Comparison of ENCODE assay signal across 9 mouse cellular contexts in genomic region chr1:106883812-106884211, GRCm38 (mm10). TPM values are rescaled to one million over a fixed set of nuclear protein-coding genes. Genes with fewer than 3 reads are reported as not detected.
A peak's percentile ranks its signal among the peaks of the same experiment; 100 is the strongest.
DNase-seq lines count a peak whose midpoint lies in the region; ATAC-seq and TF ChIP-seq lines count a peak whose summit lies in the region.
"Had no signal": no experiment of that assay in that cellular context is flagged by ENCODE, and none has a peak within 500 bp of the region (broad histone marks: within the 10 kb centered on the region; RNA-seq: fewer than 3 reads in every experiment).

No protein-coding gene starts in this region.

- no peak overlapping the region for H3K4me2 ChIP-seq in midbrain, embryonic 14.5 days (ENCODE audit: low read length)

- WGBS in heart, adult 2 months, result 1% methylated on average over 2 of the region's 2 CpGs
- 3% methylated on average over 2 of the region's 2 CpGs for WGBS in midbrain, embryonic 14.5 days
- WGBS in midbrain, embryonic 10.5 days, result 8% methylated on average over 2 of the region's 2 CpGs

- TF ChIP-seq POLR2A in heart, adult 2 months (IDR thresholded peaks at IDR 0.05; ENCODE audit: insufficient read depth, low read depth, low read length), result no peak

- no peaks in the 10 kb centered on the region for H3K79me2 ChIP-seq in heart, adult 2 months (replicated peaks; ENCODE audit: control insufficient read depth, insufficient read depth, low read length)

- 0 out of 2 replicates have a peak, but pooled peaks have one; percentile 38 for ATAC-seq in midbrain, embryonic 14.5 days (ENCODE audit: low FRiP score, low TSS enrichment)
- peak; percentile 87 to 89 for ATAC-seq in hematopoietic stem cell, adult 5-6 weeks (replicated peaks in 1 of 2; ENCODE audit: insufficient read depth in 1 of 2, low FRiP score in 2 of 2, low TSS enrichment in 1 of 2, low read depth in 1 of 2, poor library complexity in 2 of 2, severe bottlenecking in 2 of 2)

- no peak overlapping the region for H3K4me3 ChIP-seq in heart, adult 2 months
- H3K4me3 ChIP-seq in midbrain, embryonic 14.5 days (replicated peaks; ENCODE audit: low read depth, low read length), result no peak overlapping the region
- H3K4me3 ChIP-seq in midbrain, embryonic 10.5 days, result no peak overlapping the region

- no peaks in the 10 kb centered on the region for H3K4me1 ChIP-seq in heart, adult 2 months (ENCODE audit: control insufficient read depth, insufficient read depth, low read length)
- H3K4me1 ChIP-seq in midbrain, embryonic 14.5 days (ENCODE audit: control insufficient read depth, insufficient read depth, low read length), result no peaks in the 10 kb centered on the region
- no peaks in the 10 kb centered on the region for H3K4me1 ChIP-seq in midbrain, embryonic 10.5 days

- intact Hi-C loops in heart, adult 2 months (cut with DNase I), result no loop called here
- intact Hi-C loops in heart, postnatal 25 days (cut with DNase I), result loop anchor here (5.0 kb wide), 1 partner anchor 457 kb away; no protein-coding TSS in a partner anchor

- no peak overlapping the region for H3K27ac ChIP-seq in heart, adult 2 months
- H3K27ac ChIP-seq in midbrain, embryonic 14.5 days (replicated peaks; ENCODE audit: low read depth, low read length), result no peak overlapping the region
- H3K27ac ChIP-seq in midbrain, embryonic 10.5 days (replicated peaks), result no peak overlapping the region

- no peak for TF ChIP-seq EP300 in heart, adult 2 months (IDR thresholded peaks at IDR 0.05; ENCODE audit: insufficient read depth, low read depth, low read length)

- H3K27me3 ChIP-seq in heart, adult 2 months (ENCODE audit: control insufficient read depth, insufficient read depth, low read length), result no peaks in the 10 kb centered on the region
- H3K27me3 ChIP-seq in midbrain, embryonic 14.5 days (ENCODE audit: control insufficient read depth, insufficient read depth, low read length), result no peaks in the 10 kb centered on the region
- H3K27me3 ChIP-seq in midbrain, embryonic 10.5 days (ENCODE audit: low read depth, poor library complexity, severe bottlenecking), result no peaks in the 10 kb centered on the region

- H3K9me3 ChIP-seq in midbrain, embryonic 14.5 days (ENCODE audit: control insufficient read depth, low read length), result no peaks in the 10 kb centered on the region
- no peaks in the 10 kb centered on the region for H3K9me3 ChIP-seq in midbrain, embryonic 10.5 days (replicated peaks)

- H3K9ac ChIP-seq in heart, adult 2 months (ENCODE audit: low read depth, low read length), result no peak overlapping the region
- H3K9ac ChIP-seq in midbrain, embryonic 14.5 days (replicated peaks; ENCODE audit: low read length), result no peak overlapping the region

- TF ChIP-seq CTCF in heart, adult 2 months (IDR thresholded peaks at IDR 0.05), result peak; percentile 52

- no peaks in the 10 kb centered on the region for H3K36me3 ChIP-seq in heart, adult 2 months (ENCODE audit: control insufficient read depth, insufficient read depth, low read length)
- no peaks in the 10 kb centered on the region for H3K36me3 ChIP-seq in midbrain, embryonic 14.5 days (ENCODE audit: control insufficient read depth, insufficient read depth, low read length)
- no peaks in the 10 kb centered on the region for H3K36me3 ChIP-seq in midbrain, embryonic 10.5 days

- no peak for DNase-seq in heart, adult 2 months
- DNase-seq in heart, postnatal 25 days (ENCODE audit: low spot score), result no peak
- DNase-seq in midbrain, embryonic 14.5 days, result peak; percentile 26
- DNase-seq in midbrain, embryonic 10.5 days (ENCODE audit: low spot score), result no peak
- DNase-seq in yolk sac, embryonic 10.5 days (ENCODE audit: low spot score), result peak; percentile 7
- DNase-seq in urinary bladder, postnatal 4 days (ENCODE audit: low spot score in 2 of 2), result no peak
- no peak for DNase-seq in adrenal gland, adult 18-20 months (ENCODE audit: low spot score in 2 of 2)

RNA-seq across cellular contexts. Expression of gene Serpinb5, which starts 22.8 kb away (rescaled TPM):
- total RNA-seq in heart, adult 2 months (2021), result not detected
- 0.06 TPM in 1 of 2 replicates, not detected in the other for polyA plus RNA-seq in heart, adult 2 months (2012; rRNA removed)
- total RNA-seq in heart, postnatal 25 days (2021), result not detected
- polyA plus RNA-seq in midbrain, embryonic 14.5 days (2014; fragmentation: Nextera tagmentation; extraction: Ambion mirVana), result not detected in 2 replicates
- polyA plus RNA-seq in midbrain, embryonic 10.5 days (2016; fragmentation: Nextera tagmentation; extraction: Ambion mirVana), result not detected in 2 replicates
- total RNA-seq in hematopoietic stem cell, adult 5-6 weeks (2017), result not detected in 2 replicates
- not detected for total RNA-seq in adrenal gland, adult 18-20 months (2021)
- total RNA-seq: layer of hippocampus, adult 18-20 months had no signal

RNA-seq across cellular contexts. Expression of gene Serpinb12, which starts 50.4 kb away (rescaled TPM):
- total RNA-seq in heart, adult 2 months (2021), result not detected
- not detected in 2 replicates for polyA plus RNA-seq in heart, adult 2 months (2012; rRNA removed)
- not detected for total RNA-seq in heart, postnatal 25 days (2021)
- polyA plus RNA-seq in midbrain, embryonic 14.5 days (2014; fragmentation: Nextera tagmentation; extraction: Ambion mirVana), result not detected in 2 replicates
- polyA plus RNA-seq in midbrain, embryonic 10.5 days (2016; fragmentation: Nextera tagmentation; extraction: Ambion mirVana), result not detected in 2 replicates
- total RNA-seq in hematopoietic stem cell, adult 5-6 weeks (2017), result not detected in 2 replicates
- total RNA-seq in adrenal gland, adult 18-20 months (2021), result not detected
- total RNA-seq: layer of hippocampus, adult 18-20 months had no signal

Comparison
In these comparisons a context has a peak if more than half of its experiments do, and no peak if none do; other contexts are left out.
1. DNase-seq: peak in midbrain, embryonic 14.5 days (single experiment) and yolk sac, embryonic 10.5 days (single experiment); none in heart, adult 2 months (0 of 2), heart, postnatal 25 days (single experiment), midbrain, embryonic 10.5 days (single experiment), urinary bladder, postnatal 4 days (0 of 2) and adrenal gland, adult 18-20 months (0 of 2).